Mouse (Mus musculus) right cerebral cortex, adult 2 months (tissue): Measurements from ENCODE around the gene Nos2.
A peak's percentile ranks its signal among the peaks of the same experiment; 100 is the strongest.

Source experiments
- DNase-seq, 2 experiments: peaks; one replicate each; pipeline ENCODE4 v3.0.0; 2021 to 2022; ENCODE audit warnings: low spot score in 2 of 2

Nos2 gene

DNA sequence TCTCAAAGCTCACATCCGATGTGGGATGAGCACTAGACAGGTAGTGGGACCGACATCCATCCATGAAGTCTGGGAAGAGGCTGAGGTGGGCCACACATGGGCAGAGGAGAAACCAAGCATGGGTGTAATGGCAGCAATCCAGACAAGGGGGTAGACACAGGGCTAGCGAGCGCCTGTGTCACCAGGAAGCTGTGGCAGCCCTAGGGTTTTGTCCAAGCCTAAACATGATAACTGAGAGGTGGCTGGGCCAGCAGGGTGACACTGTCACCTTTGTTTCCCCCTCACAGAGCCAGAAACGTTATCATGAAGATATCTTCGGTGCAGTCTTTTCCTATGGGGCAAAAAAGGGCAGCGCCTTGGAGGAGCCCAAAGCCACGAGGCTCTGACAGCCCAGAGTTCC, 38.8 kb downstream of the Nos2 start:
- no peak for DNase-seq

DNA sequence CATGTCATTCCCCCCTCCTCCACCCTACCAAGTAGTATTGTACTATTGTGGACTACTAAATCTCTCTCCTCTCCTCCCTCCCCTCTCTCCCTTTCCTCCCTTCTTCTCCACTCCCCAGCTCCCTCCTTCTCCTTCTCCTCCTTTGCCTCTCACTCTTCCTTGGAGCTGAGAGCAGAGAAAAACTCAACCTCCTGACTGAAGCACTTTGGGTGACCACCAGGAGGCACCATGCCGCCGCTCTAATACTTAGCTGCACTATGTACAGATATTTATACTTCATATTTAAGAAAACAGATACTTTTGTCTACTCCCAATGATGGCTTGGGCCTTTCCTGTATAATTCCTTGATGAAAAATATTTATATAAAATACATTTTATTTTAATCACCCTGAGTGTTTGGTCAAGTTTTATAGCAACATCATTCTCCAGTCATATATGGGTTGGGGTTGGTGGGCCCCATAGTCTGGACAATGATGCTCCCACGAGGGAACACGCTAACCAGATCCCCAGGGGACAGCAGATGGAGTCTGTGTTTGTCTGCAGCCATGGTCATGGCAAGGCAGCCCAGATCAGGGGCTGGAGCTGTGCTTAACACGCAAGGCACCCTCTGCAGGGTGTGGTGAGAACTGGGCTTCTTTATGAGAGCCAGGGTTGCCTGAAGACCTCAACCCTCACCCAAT, 39.4 kb downstream of the Nos2 start:
- peak in 1 of 2 experiments; percentile 32 for DNase-seq

DNA sequence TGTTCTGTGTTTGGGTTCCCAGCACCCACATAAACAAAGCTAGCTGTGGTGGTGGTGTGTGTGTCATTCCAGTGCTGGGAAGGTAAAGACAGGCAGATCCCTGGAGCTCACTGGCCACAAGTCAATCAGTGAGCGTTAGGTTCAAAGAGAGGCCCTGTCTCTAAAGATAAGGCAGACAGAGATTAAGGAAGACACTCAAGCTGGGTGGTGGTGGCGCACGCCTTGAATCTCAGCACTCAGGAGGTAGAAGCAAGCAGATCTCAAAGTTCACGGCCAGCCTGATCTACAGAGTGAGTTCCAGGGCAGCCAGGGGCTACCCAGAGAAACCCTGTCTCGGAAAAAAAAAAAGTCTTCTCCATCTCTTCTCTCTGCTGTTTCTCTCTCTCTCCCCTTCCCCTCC, 40.6 kb downstream of the Nos2 start:
- no peak for DNase-seq

DNA sequence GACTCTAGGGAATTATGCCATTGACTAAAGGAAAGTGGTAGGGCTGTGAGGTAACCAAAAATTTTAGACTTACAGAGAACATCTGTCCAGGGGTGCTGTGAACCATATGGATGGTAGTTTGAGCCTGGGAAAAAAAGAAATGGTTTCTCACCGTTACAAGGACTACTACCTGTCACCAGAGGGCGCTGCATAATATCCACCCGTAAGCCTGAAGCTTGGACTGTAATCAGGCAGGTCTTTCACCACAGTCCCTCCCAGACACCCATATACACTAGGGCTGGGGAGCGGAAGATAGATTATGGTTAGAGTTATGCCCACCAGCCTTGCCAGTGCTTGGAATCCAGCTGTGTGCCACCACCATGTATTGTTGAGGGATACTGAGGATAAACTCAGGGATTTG, 46.8 kb downstream of the Nos2 start:
- peak; percentile 46 to 67 for DNase-seq

DNA sequence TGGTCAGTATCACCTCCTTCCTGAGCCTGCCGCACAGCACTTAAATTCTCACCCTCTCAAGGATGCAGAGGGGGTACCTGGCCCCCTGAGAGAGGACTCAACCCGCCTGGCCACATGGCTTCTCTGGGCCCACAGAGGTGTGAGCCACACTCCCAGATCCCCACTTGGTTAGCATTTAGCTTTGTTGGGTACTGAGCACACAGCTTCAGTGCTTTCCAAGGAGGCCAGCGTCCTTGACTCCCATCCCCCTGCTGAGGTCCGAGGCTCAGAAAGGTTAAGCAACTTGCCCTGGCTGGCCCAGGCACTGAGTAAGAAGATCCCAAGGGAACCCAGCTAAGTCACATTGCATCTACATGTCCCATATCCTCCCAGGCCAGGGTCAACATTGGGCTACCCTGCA, 47.5 kb downstream of the Nos2 start:
- DNase-seq = no peak

DNA sequence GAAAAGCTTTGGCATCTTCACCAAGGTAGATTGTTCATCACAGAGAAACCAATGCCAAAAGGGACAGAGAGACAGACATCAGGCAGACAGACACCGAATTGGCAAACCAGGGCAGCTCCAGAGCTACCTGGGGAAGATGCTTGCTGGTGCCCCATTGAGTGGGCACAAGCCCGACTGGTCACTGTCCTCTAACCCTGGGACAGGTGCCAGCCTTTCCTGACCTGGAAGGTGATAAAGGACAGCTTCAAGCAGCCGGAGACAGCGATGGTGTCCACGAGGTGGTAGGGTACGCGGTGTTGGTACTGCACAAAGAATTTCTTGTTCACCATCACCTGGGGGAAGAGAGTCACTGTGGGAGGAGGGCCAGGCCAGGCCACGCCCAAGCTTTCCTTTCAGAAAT, 50.5 kb downstream of the Nos2 start:
- no peak for DNase-seq

DNA sequence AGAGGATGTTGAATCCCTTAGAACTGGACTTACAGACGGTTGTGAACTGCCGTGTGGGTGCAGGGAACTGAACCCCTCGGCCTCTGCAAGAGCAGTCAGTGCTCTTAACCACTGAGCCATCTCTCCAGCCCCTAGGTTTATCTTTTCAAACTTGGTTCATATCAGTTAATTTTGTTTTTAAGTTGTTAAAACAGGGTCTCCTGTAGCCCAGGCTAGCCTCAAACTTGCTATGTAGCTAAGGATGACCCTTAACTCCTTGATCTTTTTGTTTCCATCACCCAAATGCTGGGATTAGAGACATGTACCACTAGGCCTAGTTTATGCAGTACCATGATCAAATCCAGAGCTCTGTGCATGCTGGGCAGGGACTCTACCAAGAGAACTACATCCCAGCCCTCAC, 51.2 kb downstream of the Nos2 start:
- DNase-seq = no peak

DNA sequence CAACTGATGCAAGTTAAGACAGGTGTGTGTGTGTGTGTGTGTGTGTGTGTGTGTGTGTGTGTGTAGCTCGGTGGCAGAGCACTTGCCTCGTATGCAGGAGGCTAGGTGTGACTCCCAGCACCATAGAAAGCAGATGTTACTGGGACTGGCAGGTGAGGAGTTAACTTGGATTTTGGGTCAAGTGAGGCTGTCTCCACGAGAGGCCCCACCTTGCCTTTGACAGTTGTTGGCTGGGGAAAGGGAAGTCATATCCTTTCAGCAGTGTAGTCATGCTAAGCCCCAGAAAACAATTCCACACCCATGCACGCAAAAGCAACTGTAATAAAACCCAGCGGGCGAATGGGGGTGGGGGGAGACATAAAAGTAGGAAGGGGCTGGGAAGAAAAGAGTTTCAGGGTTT, 51.7 kb downstream of the Nos2 start:
- DNase-seq = no peak

DNA sequence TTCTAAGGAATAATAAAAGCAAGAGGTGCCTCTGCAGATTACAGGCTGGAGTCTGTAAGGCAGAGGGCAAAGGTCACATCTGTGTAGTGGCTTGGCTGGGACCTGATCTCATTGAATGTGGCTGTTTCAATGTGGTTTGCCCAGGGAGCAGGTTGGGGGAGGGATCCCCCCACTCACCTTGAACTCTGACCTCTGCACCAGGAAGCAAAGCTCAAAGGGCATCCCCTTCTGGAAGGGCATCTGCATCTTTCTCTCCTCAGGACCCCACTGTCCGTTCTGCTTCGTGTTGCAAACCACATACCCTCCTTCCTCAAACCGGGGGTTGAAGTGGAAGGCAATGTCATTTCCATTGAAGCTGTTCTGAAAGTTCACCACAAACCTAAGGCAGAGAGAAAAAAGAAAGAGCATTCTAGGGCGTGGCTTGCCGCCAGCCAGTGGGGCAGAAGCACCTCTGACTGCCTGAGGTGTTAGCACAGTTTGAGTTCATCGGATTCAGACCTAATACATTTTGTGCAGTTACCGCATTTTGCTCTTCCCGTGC, 52.3 kb downstream of the Nos2 start:
- DNase-seq = no peak

DNA sequence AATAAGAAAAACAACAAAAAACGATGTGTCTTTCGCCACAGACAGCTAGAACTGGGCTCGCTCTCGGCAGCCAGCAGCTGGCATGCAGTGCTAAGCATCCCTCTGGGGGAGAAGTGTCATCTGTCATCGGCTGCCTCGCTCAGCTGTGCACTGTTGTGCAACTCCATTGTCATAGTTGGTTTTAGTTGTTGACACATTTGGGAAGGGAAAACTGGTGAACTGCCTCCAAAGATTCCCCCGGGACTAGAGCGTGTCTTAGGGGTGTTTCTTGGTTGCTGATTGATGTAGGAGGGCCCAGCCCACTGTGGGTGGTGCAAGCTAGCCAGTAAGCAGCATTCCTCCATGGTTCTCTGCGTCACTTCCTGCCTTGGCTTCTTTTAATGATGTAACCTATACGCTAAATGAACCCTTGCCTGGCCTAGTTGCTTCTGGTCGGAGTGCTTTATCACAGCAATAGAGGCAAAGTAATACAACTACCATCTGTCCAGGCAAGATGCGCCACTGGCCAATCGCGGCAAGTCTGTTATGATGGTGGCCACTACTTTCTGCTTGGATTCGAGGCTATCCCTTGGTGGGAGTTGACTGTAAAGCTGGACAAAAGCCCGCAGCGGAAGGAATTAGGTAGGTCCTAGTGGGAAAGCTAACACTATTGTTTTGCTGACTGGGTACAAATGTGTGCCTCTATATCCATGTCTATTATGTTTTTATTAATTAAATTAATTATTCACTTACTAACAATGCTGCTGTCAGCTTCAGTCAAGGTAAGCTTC, 53.0 kb downstream of the Nos2 start:
- peak in 1 of 2 experiments; percentile 15 for DNase-seq

DNA sequence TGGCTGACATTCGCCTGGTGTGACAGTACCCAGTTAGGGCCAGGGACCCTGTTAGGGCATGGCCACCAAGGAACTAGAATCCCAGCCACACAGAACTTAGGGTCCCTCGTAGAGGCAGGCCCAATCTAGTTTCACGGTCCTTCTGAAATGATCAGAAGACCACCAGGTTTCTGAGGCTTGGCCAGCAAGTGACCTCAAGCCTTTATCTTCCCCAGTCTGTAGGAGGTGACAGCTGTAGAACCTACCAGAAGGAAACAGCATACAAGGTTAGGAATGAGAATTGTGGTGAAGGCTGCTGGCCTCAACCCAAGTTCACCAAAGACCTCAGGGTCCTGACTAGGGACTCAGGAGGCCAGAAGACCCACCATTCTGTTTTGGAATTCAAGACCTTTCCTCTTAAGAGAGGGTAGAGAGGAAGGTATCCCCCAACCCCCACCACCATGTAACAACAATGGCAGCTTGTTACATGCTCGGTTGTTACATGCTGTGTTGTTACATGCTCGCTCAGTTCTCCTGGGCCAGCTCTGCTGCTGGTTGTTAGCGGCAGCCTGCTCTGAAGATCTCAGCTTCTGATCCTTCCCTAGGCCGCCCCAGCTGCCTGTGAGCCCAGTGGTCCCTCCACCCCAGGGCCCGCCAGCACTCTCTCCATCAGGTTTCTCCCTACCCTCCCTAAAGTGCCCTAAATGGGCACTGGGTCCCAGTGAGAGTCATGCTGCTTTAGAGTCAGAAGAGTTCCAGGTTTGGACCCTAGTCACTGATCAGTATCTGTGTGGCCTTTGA, 56.3 kb downstream of the Nos2 start:
- no peak for DNase-seq

DNA sequence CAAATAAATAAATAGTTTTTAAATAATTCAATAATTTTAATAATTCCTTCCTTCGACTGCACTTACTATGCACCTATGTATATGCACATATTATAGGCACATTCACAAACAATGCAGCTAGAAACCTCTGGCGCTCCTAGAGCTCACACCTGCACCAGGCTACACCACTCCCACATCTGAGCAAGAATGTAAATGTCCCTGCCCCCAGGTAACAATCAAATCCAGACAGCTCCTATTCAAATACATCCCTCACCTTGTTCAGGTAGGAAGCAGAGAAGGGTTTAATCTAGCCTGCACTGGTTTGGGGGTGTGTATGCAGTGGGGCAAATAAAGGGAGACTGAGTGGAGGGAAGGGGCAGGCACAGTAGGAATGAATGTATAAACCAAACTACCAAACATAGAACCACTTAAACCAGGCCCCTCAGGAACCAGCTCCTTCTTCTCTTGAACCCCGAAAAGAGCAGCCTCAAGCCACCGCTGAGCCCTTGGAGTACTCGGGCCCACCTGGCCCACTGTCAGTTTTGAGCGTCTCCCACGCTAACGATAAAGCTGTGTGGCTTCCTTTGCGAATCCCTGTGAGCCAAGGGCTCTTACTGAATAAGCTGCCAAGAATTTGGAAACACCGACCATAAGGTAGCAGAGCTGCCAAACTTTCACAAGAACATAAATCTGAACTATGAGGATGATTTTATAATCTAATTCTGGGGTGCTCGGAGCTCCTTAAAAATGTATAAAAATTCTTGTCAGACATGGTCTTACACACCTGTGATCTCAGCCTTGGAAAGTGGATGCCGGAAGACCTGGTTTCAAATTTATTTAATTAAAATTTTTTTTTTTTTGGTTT, 57.8 kb downstream of the Nos2 start:
- DNase-seq = peak in 1 of 2 experiments; percentile 11

DNA sequence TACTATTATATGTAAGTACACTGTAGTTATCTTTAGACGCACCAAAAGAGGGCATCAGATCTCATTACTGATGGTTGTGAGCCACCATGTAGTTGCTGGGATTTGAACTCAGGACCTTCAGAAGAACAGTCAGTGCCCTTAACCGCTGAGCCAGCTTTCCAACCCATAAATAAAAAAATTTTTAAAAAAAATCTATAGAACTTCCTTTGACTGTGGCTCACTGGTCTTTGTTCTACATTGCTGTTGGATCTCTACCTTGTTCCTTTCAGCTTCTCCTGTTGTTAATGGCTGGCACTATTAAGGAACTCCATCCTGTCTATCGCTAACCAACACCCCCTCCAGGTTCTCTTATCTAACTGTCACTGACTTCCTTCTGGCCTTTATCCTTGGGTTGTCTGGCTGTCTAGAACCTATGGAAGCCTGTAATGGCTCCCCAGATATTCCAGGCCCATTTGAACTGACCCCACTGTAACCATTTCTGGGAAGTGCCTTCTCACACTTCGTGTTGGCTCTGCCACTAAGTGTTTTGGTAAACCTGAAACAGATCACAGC, 59.6 kb downstream of the Nos2 start:
- DNase-seq = no peak

DNA sequence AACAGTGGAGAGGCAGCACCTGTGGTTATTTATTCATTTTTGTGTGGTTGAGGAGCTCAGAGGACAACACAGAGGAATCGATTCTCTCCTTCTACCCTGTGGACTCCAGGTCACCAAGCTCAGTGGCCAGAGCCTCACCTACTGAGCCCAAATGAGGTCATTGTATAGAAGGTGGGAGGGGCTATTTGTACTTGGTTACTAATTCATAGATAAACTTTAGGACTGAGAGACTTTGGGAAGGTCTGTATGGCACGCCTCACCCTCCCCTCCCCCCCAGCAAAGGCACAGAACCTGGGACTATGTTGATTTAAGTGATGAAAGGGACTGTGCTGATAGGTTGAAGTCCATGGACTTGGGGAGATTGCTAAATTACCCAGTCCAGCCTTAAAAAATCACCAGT, 61.5 kb downstream of the Nos2 start:
- no peak for DNase-seq

DNA sequence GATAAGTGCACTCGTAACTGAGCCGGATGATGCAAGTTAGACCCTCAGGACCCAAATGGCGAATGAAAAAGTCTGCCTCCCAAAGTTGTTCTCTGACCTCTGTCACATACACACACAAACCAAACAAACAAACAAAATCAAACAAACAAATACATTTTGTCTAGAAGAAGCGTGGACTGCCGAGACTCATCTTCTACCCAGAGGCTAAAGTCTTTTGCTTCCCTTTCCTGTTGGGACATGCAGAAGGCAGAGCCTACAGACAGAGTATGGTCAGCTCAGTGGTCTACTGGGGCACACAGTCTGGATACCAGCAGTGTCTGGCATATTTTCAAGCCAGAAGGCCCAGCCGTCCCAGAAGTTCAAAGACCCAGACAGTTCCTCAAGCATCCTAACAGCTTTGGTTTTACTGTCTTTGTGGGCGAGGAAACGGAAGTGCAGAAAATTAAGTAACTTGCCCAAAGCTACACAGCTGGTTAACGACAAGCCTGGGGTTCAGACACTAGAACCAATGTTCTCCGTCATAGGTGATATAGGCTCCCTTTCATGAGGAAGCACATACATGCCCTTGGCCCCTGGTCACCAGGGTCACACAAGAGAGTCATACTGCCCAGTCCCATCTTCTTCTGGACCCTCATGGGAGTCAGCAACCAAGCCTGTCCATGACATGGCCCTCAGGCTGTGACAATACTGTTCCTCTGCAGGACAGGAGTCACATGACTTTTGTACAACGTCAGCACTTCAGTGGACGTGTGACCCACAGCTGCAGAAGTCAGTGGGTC, 62.1 kb downstream of the Nos2 start:
- DNase-seq = no peak

DNA sequence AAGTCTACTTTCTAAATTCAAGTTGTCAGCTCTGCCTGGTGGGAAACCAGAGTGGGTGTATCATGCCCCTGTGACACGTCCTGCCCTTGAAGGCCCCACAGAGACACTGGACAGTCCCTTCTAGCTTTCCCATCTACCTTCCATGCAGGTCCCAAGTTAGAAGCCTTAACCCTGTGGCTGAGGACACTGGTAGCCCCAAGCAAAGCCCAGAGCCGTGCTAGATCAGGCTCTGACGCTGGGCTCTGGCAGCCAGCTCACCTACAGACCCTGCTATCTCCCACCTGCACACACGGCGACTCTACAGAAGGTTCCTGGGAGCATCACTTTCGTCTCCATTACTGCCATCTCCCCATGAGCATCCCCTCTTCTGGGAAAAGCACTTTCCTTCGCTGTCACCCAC, 63.0 kb downstream of the Nos2 start:
- no peak for DNase-seq

DNA sequence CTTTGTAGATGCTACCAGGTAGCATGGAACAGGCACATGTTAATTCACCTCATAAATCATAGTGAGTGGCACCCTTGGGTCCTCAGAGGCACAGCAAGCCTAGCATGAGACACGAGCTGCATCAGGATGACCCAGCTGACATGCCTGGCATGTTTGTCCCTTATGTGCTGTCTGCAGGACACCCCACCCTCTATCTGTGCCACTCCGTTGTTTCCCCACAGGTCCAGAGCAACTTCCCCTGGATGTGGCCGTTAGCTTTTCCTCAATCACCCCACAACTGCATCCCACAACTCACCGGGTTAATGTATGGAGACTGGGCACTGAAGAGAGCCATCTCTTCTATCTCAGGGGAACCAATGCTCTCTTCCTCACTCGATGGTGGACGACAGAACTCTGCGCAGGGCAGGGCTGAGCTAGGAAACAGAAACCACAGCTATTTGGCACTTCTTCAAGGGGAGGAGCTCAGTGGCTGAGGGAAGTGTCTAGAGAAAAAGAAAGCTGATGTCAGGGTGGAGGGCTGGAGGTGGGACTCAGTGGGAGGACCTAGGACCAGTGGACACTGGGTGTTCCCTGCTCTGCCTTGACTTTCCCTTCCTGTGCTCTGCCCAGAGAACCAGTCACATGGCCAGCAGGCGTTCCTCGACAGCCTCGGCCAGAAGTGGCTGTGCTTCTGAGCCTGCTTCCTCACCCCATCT, 64.0 kb downstream of the Nos2 start, which contains the start of gene Lgals9:
TSS of gene Lgals9 (minus strand) at position 464 of the 695 bp plus-strand sequence.
- no peak for DNase-seq

DNA sequence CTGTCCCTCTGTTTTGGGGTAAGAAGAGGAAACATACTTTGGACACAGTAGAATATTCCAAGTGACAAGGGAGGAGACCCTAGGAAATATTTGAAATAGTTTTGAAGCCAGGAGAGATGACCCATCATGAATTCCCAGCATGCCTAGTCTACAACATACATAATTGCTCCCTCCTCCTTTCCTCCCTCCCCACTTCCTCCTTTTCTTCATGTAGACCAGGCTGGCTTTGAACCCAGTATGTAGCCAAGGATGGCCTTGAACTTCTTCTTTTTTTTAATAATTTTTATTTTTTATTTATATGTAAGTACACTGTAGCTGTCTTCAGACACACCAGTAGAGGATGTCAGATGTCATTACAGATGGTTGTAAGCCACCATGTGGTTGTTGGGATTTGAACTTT, 64.9 kb downstream of the Nos2 start:
- no peak for DNase-seq

DNA sequence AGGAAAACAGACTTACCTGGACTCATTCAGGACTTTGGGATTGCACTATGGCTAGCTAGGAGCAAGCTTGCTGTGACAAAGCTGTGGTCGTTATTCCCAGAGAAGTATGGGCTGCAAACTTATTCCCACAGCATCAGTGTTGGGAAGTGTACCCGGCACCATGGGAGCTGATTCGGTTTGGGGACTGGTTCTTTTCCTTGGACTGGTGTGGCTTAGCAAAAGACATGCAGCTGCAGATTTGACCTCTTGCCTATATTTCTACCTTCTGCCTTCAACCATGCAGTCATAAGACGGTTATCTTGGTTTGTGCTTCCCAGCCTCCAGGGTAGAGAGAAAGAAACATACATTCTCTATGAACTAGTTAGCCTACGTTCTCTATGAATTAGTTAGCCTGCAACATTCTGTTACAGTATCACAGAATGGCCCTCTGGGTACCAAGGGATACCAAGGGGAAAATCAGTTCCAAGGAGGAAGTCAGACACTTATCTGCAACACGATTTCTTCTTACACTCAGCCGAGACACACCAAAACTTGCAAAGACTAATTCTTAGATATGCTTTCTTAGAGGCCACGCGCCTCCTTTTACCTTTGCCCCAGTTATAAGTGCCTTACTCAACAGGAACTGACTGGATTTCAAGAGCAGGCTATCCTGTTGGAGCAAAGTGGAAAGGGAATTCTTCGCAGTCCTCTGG, 65.9 kb downstream of the Nos2 start:
- DNase-seq = no peak
